Mouse (Mus musculus) midbrain, embryonic 10.5 days (tissue): ENCODE measurements around the gene Cd320. TPM values are rescaled to one million over a fixed set of nuclear protein-coding genes. Genes with fewer than 3 reads are reported as not detected.
"Not testable (repeated sequence)": the region's sequence is repeated elsewhere in the genome, so short reads cannot be mapped to it uniquely, and the experiment has no call there.

Experiments used
- DNase-seq: peaks from one replicate; pipeline ENCODE4 v3.0.0-alpha.2; 2017; ENCODE audit warnings: low spot score
- H3K27ac ChIP-seq: fragments of 300-500 bp; sonication (generic); replicated peaks from 2 replicates; pipeline ENCODE4 v1.5.1; 2016; ENCODE audit warnings: mild to moderate bottlenecking
- H3K27me3 ChIP-seq: fragments of 300-500 bp; sonication (generic); 2 replicates; pipeline ENCODE4 v1.6.1; 2016; ENCODE audit warnings: low read depth, mild to moderate bottlenecking; ENCODE audit not compliant: poor library complexity, severe bottlenecking
- H3K36me3 ChIP-seq: fragments of 300-500 bp; sonication (generic); 2 replicates; pipeline ENCODE4 v1.6.1; 2016; ENCODE audit warnings: mild to moderate bottlenecking, moderate library complexity
- H3K4me1 ChIP-seq: fragments of 300-500 bp; sonication (generic); 2 replicates; pipeline ENCODE4 v1.6.1; 2016
- H3K4me3 ChIP-seq: fragments of 300-500 bp; sonication (generic); 2 replicates; pipeline ENCODE4 v1.5.1; 2016; ENCODE audit warnings: mild to moderate bottlenecking, moderate library complexity
- H3K9me3 ChIP-seq: fragments of 300-500 bp; sonication (generic); replicated peaks from 2 replicates; pipeline ENCODE4 v1.6.1; 2016; ENCODE audit warnings: mild to moderate bottlenecking
- WGBS: fragments of 180-500 bp; shearing (Covaris S2); methylation state at CpG from one replicate; pipeline ENCODE4 v1.1.7; 2016; 5-methylcytosine and 5-hydroxymethylcytosine counted together
- polyA plus RNA-seq: library from polyadenylated mRNA; unstranded; fragments of >200 nt; fragmentation: Nextera tagmentation; extraction: Ambion mirVana; gene quantifications from 2 replicates; pipeline ENCODE4 v1.2.1, GENCODE M21; 2016

Cd320 gene
- polyA plus RNA-seq, 1 experiment from 2014 or later = 82.4 TPM

GRCm38 (mm10) chr17:33844196-33844595, 1.3 kb downstream of the Cd320 start:
- no peak for DNase-seq
- H3K4me1 ChIP-seq = peaks cover 22% of the 10 kb centered on the region
- H3K27me3 ChIP-seq = no peaks in the 10 kb centered on the region
- peaks cover 41% of the 10 kb centered on the region for H3K36me3 ChIP-seq
- peak overlapping the region; percentile 68 for H3K4me3 ChIP-seq
- no peaks in the 10 kb centered on the region for H3K9me3 ChIP-seq
- WGBS = 93% methylated on average over 1 of the region's 1 CpGs
- no peak overlapping the region for H3K27ac ChIP-seq

- Histone ChIP-seq H3K4me3 (no peak overlapping the region), H3K27ac (no peak overlapping the region), H3K4me1 (peaks cover 18% of the 10 kb centered on the region), H3K9me3 (no peaks in the 10 kb centered on the region), H3K27me3 (no peaks in the 10 kb centered on the region), H3K36me3 (peaks cover 47% of the 10 kb centered on the region)
- DNase-seq = no peak
- 91% methylated on average over 8 of the region's 8 CpGs for WGBS
Measured at GRCm38 (mm10) chr17:33848139-33848538, 5.2 kb downstream of the Cd320 start.

GRCm38 (mm10) chr17:33851331-33851730, 8.4 kb downstream of the Cd320 start:
- 76% methylated on average over 1 of the region's 1 CpGs for WGBS
- Histone ChIP-seq H3K36me3 (peaks cover 40% of the 10 kb centered on the region), H3K27me3 (no peaks in the 10 kb centered on the region), H3K27ac (no peak overlapping the region), H3K4me1 (no peaks in the 10 kb centered on the region), H3K4me3 (no peak overlapping the region), H3K9me3 (no peaks in the 10 kb centered on the region)
- DNase-seq = no peak

GRCm38 (mm10) chr17:33857816-33858215, 14.9 kb downstream of the Cd320 start:
- DNase-seq = no peak
- Histone ChIP-seq H3K4me3 (no peak overlapping the region), H3K9me3 (peaks cover 11% of the 10 kb centered on the region; the same call in 1 of the 2 replicates), H3K4me1 (no peaks in the 10 kb centered on the region), H3K36me3 (no peaks in the 10 kb centered on the region), H3K27me3 (no peaks in the 10 kb centered on the region), H3K27ac (no peak overlapping the region)
- WGBS = 77% methylated on average over 4 of the region's 4 CpGs

- no peak overlapping the region for H3K27ac ChIP-seq
- WGBS = 48% methylated on average over 9 of the region's 9 CpGs
- DNase-seq = peak; percentile 26
Measured at GRCm38 (mm10) chr17:33865330-33866030, 22.6 kb downstream of the Cd320 start.

GRCm38 (mm10) chr17:33873537-33873936, 30.6 kb downstream of the Cd320 start, which contains the start of gene Gm7029:
Gm7029 (plus strand) TSS chr17:33873837.
- H3K4me1 ChIP-seq, H3K27ac ChIP-seq, H3K9me3 ChIP-seq, DNase-seq, H3K27me3 ChIP-seq, H3K4me3 ChIP-seq: not testable (repeated sequence)
- peaks cover 35% of the 10 kb centered on the region for H3K36me3 ChIP-seq
- 91% methylated on average over 4 of the region's 12 CpGs for WGBS

More at GRCm38 (mm10) chr17:33865330-33866030, 22.6 kb downstream of the Cd320 start:
- Histone ChIP-seq H3K4me3 (no peak overlapping the region), H3K27me3 (no peaks in the 10 kb centered on the region), H3K36me3 (no peaks in the 10 kb centered on the region), H3K9me3 (no peaks in the 10 kb centered on the region), H3K4me1 (peaks cover 13% of the 10 kb centered on the region; the same call in 1 of the 2 replicates)

- Histone ChIP-seq H3K4me3 (no peak overlapping the region), H3K9me3 (no peaks in the 10 kb centered on the region), H3K4me1 (no peaks in the 10 kb centered on the region), H3K36me3 (peaks cover 44% of the 10 kb centered on the region), H3K27ac (no peak overlapping the region), H3K27me3 (no peaks in the 10 kb centered on the region)
- WGBS = 90% methylated on average over 11 of the region's 11 CpGs
- DNase-seq = no peak
Measured at GRCm38 (mm10) chr17:33874411-33874810, 31.5 kb downstream of the Cd320 start.

GRCm38 (mm10) chr17:33875797-33876196, 32.9 kb downstream of the Cd320 start:
- peaks cover 56% of the 10 kb centered on the region for H3K36me3 ChIP-seq
- H3K4me1 ChIP-seq, H3K4me3 ChIP-seq, H3K27ac ChIP-seq, H3K9me3 ChIP-seq, DNase-seq, H3K27me3 ChIP-seq: not testable (repeated sequence)
- WGBS = 83% methylated on average over 5 of the region's 5 CpGs

GRCm38 (mm10) chr17:33884320-33884719, 41.4 kb downstream of the Cd320 start:
- not testable (repeated sequence) for DNase-seq, H3K27me3 ChIP-seq, H3K4me3 ChIP-seq, H3K9me3 ChIP-seq, H3K27ac ChIP-seq
- Histone ChIP-seq H3K4me1 (peaks cover 17% of the 10 kb centered on the region), H3K36me3 (peaks cover 80% of the 10 kb centered on the region)
- 95% methylated on average over 10 of the region's 11 CpGs for WGBS

GRCm38 (mm10) chr17:33887802-33888201, 44.9 kb downstream of the Cd320 start:
- not testable (repeated sequence) for H3K9me3 ChIP-seq, DNase-seq, H3K27me3 ChIP-seq, H3K27ac ChIP-seq
- Histone ChIP-seq H3K4me3 (peak overlapping the region; percentile 78; the same call in 1 of the 2 replicates), H3K4me1 (peaks cover 19% of the 10 kb centered on the region), H3K36me3 (peaks cover 48% of the 10 kb centered on the region)
- WGBS = 83% methylated on average over 2 of the region's 2 CpGs

- H3K4me3 ChIP-seq = peak overlapping the region; percentile 78; the same call in 1 of the 2 replicates
Measured at GRCm38 (mm10) chr17:33888230-33888629, 45.3 kb downstream of the Cd320 start.

GRCm38 (mm10) chr17:33889941-33890532, 47.1 kb downstream of the Cd320 start:
- WGBS = under 1% methylated on average over 44 of the region's 44 CpGs
- Histone ChIP-seq H3K4me3 (peak overlapping the region; percentile 78), H3K36me3 (peaks cover 26% of the 10 kb centered on the region), H3K4me1 (peaks cover 19% of the 10 kb centered on the region), H3K27ac (peak overlapping the region; percentile 93)
- not testable (repeated sequence) for H3K9me3 ChIP-seq, DNase-seq, H3K27me3 ChIP-seq

More at GRCm38 (mm10) chr17:33888230-33888629, 45.3 kb downstream of the Cd320 start:
- not testable (repeated sequence) for H3K9me3 ChIP-seq, H3K27me3 ChIP-seq, DNase-seq, H3K27ac ChIP-seq
- peaks cover 43% of the 10 kb centered on the region for H3K36me3 ChIP-seq
- peaks cover 19% of the 10 kb centered on the region for H3K4me1 ChIP-seq

GRCm38 (mm10) chr17:33890533-33891059, 47.7 kb downstream of the Cd320 start, which contains the start of gene Kifc1:
Kifc1 (minus strand) TSS chr17:33890661.
- H3K27ac ChIP-seq = peak within 1 kb of the TSS; percentile 93
- DNase-seq = peak; percentile 100
- WGBS = under 1% methylated on average over 49 of the region's 49 CpGs
- H3K27me3 ChIP-seq = no peaks in the 10 kb centered on the region
- peaks cover 21% of the 10 kb centered on the region for H3K36me3 ChIP-seq
- H3K4me3 ChIP-seq = peak within 1 kb of the TSS; percentile 78
- H3K9me3 ChIP-seq = no peaks in the 10 kb centered on the region
- peaks cover 19% of the 10 kb centered on the region for H3K4me1 ChIP-seq
